Mouse (Mus musculus) embryonic fibroblast, embryonic 13.5 days (primary cell): Measurements from ENCODE around the gene Nxph3. TPM values are rescaled to one million over a fixed set of nuclear protein-coding genes. Genes with fewer than 3 reads are reported as not detected.

ENCODE experiments used
- H3K27ac ChIP-seq: 2 replicates; pipeline ENCODE4 v1.5.1; 2012; ENCODE audit warnings: low read length, control low read depth, inconsistent platforms; ENCODE audit not compliant: insufficient read depth
- H3K4me1 ChIP-seq: 2 replicates; pipeline ENCODE4 v1.6.1; 2011; ENCODE audit warnings: low read length; ENCODE audit not compliant: control insufficient read depth, insufficient read depth
- H3K4me3 ChIP-seq: 2 replicates; pipeline ENCODE4 v1.5.1; 2011; ENCODE audit warnings: mild to moderate bottlenecking, control low read depth, low read length; ENCODE audit not compliant: insufficient read depth
- CTCF ChIP-seq: IDR thresholded peaks from 2 replicates; pipeline ENCODE4 v1.5.1; 2011; ENCODE audit warnings: mild to moderate bottlenecking, control low read depth, low read length, moderate library complexity, borderline replicate concordance; ENCODE audit not compliant: insufficient read depth
- POLR2A ChIP-seq: IDR thresholded peaks from 2 replicates; pipeline ENCODE4 v1.6.1; 2011; ENCODE audit warnings: low read depth, mild to moderate bottlenecking, control low read depth, low read length, moderate library complexity
- polyA plus RNA-seq: library from polyadenylated mRNA; stranded (reverse); fragments of >200 nt; gene quantifications from 2 replicates; pipeline ENCODE4 v1.2.4, GENCODE M21; 2011; ENCODE audit warnings: low read depth; ENCODE audit not compliant: missing spikeins, insufficient read length

The Nxph3 gene
- polyA plus RNA-seq, 1 experiment = 1.1 TPM

DNA sequence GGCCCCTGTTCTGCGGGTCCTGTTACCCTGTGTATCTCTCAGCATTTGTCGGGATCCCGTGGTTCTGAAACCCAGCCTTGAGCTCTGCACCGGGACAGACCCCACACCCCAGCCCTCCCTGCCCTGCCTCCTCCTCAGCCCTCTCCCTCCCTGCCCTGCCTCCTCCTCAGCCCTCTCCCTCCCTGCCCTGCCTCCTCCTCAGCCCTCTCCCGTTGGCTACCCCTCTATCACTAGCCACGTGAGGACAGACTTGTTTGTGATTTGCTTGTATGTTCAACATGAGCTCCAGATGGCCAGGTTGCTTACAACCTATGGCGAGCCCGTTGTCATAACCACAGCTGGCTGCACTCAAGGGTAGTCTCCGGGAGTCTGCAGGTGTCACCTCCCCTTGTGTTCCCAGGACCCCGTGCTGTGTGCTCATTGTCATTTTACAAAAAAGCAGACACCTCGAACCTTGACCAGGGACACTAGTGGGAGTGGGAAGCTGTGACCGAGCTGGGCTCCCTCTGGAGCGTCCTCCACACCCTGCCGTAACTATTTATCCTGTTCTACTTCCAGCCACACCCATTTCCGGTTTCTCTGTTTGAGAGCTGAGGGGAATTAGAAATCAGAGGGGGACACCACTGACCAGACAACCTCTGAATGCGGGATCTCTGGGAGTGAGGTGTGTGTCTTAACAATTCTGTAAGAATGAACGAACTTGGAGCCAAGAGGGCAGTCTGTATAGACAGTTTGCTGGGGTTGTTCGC lies 26.4 kb upstream of the Nxph3 start:
- no peak overlapping the region for H3K27ac ChIP-seq
- no peaks in the 10 kb centered on the region for H3K4me1 ChIP-seq

DNA sequence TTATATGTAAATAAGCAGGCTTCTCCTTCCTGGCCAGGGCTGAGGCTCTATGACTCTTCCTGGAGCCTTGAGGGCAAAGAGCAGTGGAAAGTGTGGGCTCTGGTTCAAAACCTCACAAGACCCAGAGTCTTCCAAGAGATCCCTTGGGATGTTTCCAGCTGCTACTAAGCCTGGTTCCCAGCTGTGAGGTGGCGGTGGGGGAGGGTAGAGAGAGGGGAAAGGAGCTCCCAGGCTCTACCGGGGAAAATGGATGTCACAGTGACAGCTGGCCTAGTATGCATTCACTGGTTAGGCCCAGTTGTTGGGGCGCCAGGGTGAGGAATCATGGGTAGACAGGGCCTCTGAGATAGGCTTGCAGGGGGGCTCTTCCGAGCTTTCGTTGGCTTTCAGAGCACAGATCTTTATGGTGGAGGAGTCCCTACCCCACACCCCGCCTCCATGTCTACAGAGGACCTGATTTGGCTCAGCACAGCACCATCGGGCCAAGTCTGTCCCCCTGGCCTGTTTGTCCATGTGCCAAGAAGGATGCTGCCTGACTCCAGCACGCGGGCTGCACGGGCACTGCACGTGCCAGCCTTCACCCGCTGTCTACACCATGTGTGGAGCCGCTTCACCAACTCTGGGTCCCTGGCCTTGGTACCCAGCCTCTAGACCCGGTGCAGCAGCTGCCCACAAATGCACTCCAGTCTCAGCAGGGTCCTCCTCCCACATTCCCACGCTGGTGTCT lies 24.2 kb upstream of the Nxph3 start:
- no peak overlapping the region for H3K27ac ChIP-seq
- TF ChIP-seq POLR2A (no peak), CTCF (no peak)
- no peaks in the 10 kb centered on the region for H3K4me1 ChIP-seq
- no peak overlapping the region for H3K4me3 ChIP-seq

More for the DNA sequence above, 26.4 kb upstream of the Nxph3 start:
- H3K4me3 ChIP-seq = no peak overlapping the region
- TF ChIP-seq POLR2A (no peak), CTCF (no peak)

DNA sequence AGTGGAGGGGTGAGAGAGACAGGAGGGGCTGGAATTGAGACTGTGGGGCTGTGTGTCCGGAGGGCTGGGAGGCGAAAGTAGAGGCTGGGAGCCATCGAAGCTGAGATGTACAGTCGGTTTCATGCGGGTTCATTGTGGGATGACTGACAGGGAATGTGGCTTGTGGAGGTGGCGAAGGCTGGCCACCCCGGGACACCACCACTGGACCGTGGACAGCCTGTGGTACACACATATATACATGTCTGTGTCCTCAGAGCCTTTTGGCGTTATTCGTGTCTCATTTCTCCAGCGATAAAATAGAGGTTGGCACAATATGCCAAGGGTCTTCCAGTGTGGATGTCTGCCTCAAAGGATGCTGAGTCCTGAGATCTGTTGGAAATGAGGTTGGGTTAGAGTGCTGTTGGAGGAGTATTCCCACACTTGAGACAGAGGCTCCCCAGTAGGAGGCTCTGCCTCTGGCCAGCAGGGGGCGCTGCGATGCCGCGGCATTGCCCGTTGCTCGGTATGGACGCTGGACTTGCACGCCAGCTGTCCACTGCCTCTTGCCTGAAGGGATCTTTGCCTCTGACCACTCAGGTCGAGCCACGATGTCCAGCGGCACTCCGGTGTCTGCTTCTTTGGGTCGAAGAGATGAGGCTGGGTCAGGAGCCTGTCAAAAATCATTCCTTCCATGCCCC lies 19.3 kb upstream of the Nxph3 start:
- Histone ChIP-seq H3K4me3 (no peak overlapping the region), H3K27ac (no peak overlapping the region), H3K4me1 (no peaks in the 10 kb centered on the region)
- TF ChIP-seq CTCF (peak; percentile 98), POLR2A (no peak)

DNA sequence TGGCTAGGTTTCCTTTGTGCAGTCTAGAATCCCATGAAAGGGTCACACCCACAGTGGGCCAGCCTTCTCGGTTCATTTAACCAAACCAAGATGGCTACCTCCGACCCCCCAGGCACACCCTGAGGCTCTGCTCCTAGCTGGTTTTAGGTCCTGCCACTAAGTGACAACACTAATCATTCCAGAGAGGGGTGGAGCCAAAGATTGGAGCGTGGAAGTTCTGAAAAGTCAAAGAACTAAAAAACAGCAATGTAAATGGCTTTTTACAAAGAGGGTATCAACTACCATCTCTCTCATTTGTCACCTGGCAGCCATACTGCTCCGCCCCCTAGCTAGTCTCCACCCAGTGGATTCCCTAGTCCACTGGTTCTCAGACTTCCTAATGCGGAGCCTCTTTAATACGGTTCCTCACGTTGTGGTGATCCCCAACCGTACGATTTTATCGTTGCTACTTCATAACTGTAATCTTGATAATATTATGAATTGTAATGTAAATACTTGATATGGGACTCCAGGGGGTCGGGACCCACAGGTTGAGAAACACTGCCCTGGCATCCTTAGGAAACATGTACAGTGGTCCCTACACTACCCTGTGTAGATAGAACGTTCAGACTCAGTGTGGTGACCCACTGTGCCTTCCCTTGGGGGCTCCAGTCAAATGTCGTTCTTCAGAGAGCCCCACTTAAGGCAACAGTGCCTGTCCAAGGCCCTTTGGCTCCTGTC lies 18.1 kb upstream of the Nxph3 start:
- TF ChIP-seq POLR2A = no peak
- TF ChIP-seq CTCF = no peak
- Histone ChIP-seq H3K4me3 (no peak overlapping the region), H3K27ac (no peak overlapping the region), H3K4me1 (no peaks in the 10 kb centered on the region)

DNA sequence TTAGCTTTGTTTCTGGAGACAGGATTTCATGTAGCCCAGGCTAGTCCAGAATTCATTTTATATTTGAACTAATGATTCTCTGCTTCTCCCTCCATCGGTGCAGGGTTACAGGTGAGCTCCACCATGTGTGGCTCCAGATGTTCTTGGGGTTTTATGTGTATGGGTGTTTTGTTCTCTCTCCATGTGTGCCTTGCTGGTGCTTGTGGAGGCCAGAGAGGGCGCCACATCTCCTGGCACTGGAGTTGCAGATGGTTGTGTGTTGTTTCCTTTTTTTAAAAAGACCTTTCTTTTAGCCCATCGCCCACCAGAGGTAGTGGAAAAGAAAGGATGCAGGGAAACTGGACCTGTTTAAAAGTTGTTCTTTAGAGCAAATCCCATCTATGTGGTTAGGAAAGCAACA lies 13.9 kb upstream of the Nxph3 start:
- no peak for TF ChIP-seq CTCF
- TF ChIP-seq POLR2A = no peak
- Histone ChIP-seq H3K4me3 (no peak overlapping the region), H3K27ac (no peak overlapping the region), H3K4me1 (no peaks in the 10 kb centered on the region)

DNA sequence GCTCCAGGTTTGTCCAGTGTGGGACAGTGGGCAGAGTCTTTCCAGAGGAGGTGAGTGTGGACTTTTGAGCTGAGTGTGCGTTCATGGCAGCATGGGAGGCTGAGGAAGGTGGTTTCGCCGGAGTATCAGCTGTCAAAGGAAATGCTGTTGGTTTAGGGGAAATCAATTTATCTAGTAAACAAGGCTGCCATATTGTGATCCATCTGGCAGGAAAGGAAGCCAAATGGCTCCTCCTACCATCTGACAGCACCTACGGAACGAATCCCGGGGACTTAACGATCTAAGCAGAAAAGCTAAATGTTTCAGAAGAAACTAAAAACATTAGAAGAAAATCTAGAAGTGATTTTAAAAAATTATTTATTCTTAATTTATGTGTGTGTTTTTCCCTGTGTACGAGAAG lies 12.9 kb upstream of the Nxph3 start:
- TF ChIP-seq POLR2A (no peak), CTCF (no peak)
- no peak overlapping the region for H3K27ac ChIP-seq
- no peaks in the 10 kb centered on the region for H3K4me1 ChIP-seq
- no peak overlapping the region for H3K4me3 ChIP-seq

DNA sequence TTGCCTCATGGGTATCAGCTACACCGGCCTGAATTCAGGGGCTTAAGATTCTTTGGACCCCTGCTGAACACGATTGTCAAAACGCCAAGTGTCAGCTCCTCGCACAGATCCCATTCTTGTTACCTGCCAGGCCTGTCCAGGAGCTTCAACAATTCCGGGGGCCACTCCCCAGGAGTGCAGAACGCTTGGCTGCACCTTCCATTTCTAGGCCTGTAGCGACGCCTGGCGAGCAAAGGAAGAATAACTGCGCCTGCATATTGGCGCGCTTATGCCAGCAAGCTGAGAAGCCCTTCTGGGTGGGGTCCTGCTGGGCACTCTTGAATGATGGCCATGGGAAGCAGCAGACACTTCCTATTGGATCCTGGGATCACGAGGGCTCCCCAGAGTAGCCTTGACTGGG lies 7.2 kb upstream of the Nxph3 start:
- H3K4me1 ChIP-seq = no peaks in the 10 kb centered on the region
- no peak overlapping the region for H3K27ac ChIP-seq
- H3K4me3 ChIP-seq = no peak overlapping the region
- TF ChIP-seq POLR2A (no peak), CTCF (peak; percentile 94)

DNA sequence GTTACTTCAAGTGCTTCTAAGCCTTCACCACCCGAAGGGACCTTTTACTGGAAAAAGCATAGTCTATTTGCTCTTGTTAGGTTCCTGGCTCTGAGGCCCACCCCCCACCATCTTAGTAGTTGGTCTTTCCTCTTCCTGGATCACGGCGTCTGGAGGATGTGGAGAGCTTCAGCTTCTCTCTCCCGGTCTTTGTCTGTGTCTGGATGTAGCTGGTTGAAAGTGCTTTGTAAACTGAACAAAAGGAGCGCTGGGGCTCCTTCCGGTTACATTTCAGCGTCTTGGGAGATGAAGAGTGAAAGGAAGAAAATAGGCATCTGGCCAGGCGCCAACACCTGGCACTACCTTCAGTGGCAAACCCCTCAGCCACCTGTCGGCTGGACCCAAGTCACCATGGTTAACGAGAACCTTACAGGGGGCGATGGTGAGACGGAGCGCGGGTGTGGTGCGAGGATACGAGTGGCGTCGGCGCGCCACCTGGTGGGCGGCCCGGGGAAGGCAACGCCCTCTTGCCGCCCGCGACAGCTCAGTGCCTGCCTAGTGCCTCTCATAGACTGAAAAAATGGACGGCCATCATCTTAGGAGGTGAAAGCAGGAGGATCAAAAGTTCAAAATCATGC lies 6.2 kb upstream of the Nxph3 start:
- H3K4me1 ChIP-seq = no peaks in the 10 kb centered on the region
- H3K27ac ChIP-seq = no peak overlapping the region
- TF ChIP-seq POLR2A = no peak
- TF ChIP-seq CTCF = peak; percentile 100
- no peak overlapping the region for H3K4me3 ChIP-seq

DNA sequence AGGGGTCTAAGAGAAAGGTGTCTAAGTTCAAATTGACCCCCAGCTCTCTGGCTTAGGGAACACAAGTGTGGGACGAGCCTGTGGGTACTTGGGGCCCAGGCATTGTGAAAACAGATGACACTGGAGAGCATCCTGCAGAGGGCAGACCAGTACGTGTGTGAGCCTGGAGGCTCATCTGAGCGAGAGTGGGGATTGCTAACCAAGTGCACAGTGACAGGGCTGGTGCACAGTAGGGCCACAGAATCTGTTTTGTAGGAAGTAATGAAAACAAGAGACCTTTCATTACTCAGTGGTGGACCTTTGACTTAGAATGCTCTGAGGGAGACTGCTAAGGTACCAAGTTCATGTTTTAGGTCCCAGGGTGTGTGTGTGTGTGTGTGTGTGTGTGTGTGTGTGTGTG lies 5.6 kb upstream of the Nxph3 start:
- Histone ChIP-seq H3K4me3 (no peak overlapping the region), H3K27ac (no peak overlapping the region), H3K4me1 (no peaks in the 10 kb centered on the region)
- TF ChIP-seq POLR2A = no peak
- no peak for TF ChIP-seq CTCF
